Mouse (Mus musculus) erythroblast, embryonic 14.5 days (primary cell): ENCODE measurements at regions not wholly inside any gene's neighbourhood (a gene's known extent, or its start where the extent isn't known, plus 50 kb on each side); places are given as distances from the start of the nearest gene placed in this dataset.

Experiments
- GATA1 ChIP-seq: IDR thresholded peaks from 2 replicates; pipeline ENCODE4 v1.6.1; 2012; ENCODE audit warnings: low read length, inconsistent platforms, mixed read lengths
- TAL1 ChIP-seq: IDR thresholded peaks from 3 replicates; pipeline ENCODE4 v1.6.1; 2012; ENCODE audit warnings: low read length, inconsistent platforms, mixed read lengths

- no peak for TF ChIP-seq GATA1
- no peak for TF ChIP-seq TAL1
Observed at GRCm38 (mm10) chr10:37422612-37423011, 283.9 kb upstream of the Marcks start.
